Mouse (Mus musculus) embryo, embryonic 10.5 days (tissue): ENCODE results near the gene Fgf14.
"Not testable (repeated sequence)": the region's sequence is repeated elsewhere in the genome, so short reads cannot be mapped to it uniquely, and the experiment has no call there.

Source experiments
- DNase-seq: peaks from one replicate; pipeline ENCODE4 v3.0.0-alpha.2; 2015; ENCODE audit warnings: low spot score

Gene Fgf14

DNA sequence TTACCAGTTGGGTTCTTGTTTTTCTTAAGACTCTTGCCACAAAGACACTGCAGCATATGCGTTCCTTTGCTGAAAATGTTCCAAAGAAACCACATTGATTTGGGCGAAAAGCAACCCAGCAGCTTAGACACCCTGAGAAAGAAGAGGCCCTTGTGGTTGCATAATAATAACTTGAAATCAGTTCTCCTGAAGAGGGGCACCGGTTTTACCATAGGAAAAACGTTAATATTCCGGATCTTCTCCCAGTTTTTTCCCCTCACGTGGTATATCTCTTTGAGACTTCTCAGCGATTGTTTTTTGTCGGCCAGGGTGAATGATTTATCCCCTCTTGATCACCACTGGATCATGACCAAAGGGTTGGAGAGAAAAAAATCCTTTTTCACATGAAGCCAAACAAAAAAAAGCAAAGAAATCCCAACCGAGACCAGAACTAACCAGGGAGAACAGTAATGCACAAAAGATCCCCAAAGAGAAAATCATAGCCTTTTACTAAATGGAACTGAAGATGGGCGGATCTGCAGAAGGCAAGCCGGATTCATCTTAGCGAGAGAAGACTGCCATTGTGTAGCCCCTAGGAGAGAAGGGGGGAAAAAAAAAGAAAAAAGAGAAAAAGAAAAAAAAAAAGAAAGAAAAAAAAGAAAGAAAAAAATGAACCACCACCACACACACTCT lies at the start of gene Fgf14:
Gene Fgf14 (minus strand): TSS at position 622 of the 672 bp plus-strand sequence.
- DNase-seq, result peak; percentile 44

DNA sequence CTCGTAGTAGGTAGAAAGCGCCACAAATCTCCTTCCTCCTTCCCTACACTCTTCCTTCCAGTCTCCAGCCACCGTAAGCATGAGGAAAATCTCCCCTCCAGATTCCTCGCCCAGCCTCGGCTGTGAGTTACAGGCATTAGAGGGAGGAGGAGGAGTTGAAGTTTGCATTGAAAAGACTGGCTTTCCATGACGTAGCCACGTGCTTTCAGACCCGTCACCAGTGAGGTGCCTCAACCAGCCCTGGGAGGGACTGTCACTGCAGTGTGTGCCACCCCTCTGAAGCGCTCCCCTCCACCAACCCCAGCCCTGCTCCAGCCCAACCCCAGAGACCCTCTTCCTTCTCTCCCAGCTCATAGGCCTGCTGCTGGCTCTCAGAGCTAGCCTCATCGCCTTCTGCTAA lies 452 bp upstream of the Fgf14 start:
- peak; percentile 83 for DNase-seq

DNA sequence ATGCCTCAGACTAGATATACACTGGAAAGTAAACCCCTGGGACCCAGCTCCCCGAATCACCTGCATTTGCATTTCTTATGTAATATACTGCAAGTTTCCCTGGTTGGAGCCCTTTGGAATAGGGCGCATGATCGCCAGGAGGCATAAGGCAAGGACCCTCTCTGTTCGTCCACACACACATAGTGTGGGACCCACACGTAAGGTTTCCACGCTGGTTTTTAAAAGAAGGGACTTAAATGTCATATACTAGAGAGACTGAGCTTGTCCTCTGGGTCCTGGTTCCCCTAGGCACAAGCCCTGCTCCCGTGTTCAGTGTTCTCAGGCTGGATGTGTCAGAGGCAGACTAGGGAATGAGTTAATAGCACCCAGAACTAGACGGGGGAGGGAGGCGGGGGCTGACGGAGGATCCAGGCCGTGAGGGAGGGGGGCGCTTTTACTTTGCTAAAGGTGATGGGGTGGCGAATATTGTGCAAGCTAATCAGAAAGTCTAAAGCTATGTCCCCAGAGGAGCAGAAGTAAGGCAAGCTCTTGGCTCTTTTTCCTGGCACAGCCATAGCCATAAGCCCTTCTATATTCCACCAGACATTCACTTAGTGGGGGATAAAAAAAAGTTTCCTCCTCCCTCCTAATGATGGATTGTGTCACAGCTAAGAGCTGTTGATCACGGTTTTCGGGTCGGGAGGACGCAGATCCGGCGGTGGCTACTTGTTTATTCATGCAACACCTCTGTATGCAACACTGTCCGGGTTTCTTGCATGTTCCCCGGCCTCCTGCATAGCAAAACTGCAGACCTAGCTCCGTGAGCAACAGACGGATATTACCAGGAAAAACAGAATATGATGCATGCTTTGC lies 1.0 kb downstream of the Fgf14 start:
- DNase-seq, result peak; percentile 47

DNA sequence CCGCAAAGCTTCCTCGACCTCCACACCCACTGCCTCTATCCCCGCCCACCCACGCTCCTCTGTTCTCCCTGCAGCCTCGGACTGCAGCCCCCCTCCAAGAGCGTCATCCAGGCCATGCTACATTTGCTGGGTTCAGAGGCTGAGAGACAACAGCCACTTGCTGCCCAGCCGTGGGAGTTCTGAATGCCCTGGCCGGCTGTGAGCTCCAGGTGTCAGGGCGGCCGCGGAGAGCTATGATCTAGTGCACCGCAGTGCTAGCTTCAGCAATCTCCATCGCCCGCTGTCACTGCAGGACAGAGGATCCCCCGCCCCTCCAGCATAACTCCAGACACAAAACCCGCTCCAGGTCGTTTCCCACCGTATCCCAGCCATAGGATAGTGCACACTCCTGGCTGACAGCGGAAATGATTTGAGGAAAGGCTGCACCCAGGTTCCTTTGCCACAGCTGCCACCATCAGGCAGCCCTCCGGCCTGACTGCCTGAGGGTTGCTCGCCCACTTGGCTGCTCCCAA lies 1.7 kb downstream of the Fgf14 start:
- peak; percentile 51 for DNase-seq

GRCm38 (mm10) chr14:124674536-124675141 lies 2.3 kb downstream of the Fgf14 start:
- peak; percentile 11 for DNase-seq

DNA sequence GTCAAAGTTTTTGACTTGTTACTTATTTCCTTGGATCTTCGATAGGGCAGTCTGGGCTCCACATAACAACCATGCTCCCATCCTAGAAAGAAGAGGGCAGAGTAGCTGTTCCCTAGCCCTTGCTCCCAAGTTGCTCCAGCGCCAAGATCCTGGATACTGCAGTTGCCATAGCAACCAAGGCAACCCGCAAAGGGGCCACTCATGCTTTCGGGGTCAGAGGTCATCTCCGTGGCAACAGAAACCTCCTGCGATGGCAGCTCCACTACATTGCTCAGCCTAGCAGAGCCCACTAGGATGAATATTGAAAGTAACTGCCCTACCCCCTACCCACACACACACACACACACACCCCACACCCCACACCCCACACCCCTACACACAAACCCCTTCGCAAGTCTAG lies 7.2 kb downstream of the Fgf14 start:
- DNase-seq, result peak; percentile 98

GRCm38 (mm10) chr14:124642822-124643221 lies 34.1 kb downstream of the Fgf14 start:
- DNase-seq, result no peak

DNA sequence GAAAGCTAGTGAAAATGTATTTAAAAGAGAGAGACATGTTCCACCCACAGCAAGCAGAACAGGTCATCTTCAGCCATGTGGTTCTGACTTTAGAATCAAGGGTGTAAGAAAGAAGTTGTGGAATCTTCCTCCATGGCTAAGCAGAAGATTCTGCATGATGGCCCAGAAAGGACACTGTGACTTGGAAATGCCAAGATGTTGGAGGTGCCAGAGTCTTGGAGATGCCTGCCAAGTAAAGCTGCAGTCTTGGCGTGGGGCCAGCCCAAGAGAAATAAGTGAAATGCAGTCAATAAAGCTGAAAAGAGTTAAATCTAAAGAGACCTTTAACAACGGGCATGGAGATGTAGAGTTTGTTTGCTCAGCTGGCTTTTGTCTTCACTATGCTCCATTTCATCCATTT lies 42.0 kb downstream of the Fgf14 start:
- no peak for DNase-seq

DNA sequence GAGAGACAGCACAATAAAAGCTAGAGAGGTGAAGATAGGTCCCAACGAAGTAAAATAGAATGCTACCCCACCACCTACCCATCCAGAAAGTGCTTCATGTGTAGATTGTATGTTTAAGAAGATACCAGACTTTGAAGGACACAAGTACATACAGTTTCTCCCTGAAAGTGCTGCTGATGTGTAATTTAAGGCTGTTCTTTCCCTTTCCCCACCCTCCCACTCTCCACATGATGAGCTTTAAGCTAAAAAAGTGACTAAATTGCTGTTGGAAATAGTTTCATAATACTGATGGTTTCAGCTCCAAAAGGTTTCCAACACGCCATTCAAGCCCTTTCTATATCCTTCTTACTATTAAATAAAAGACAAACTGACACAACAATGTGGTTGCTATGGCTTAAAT lies 63.5 kb downstream of the Fgf14 start:
- DNase-seq, result no peak

GRCm38 (mm10) chr14:124606036-124606711 lies 70.8 kb downstream of the Fgf14 start:
- DNase-seq, result no peak

DNA sequence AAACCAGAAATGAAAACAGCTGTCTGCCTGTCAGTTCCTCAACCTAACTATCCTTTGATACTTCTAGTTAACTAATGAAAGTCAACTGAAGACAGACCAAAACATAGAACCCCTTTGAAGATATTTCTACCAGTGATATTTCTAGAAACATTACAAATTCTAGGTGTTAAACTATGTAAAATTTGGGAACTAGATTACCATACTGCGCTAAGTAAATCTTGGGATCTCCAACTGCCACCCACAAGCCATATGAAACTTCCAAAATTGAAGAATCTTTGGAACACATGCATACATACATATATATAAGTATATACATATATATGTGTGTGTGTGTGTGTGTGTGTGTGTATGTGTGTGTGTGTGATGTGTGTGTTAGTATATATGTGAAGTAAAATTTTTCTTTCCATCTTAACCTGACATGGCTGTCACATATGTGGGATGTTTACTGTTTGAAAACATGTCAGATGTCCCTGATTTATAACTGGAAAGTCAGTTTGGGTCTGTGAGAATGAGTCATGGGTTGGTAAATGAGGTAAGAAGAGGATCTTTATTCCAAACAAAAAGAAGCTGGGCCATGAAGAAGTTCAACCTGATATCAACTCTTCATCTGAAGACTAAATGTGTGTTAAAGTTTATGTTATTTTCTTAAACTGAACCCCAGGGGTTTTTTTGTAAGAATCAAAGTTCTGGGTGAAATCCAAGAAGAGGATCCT lies 71.7 kb downstream of the Fgf14 start:
- no peak for DNase-seq

- DNase-seq, result no peak
These were observed 100.4 kb downstream of the Fgf14 start for GRCm38 (mm10) chr14:124576571-124576970.

DNA sequence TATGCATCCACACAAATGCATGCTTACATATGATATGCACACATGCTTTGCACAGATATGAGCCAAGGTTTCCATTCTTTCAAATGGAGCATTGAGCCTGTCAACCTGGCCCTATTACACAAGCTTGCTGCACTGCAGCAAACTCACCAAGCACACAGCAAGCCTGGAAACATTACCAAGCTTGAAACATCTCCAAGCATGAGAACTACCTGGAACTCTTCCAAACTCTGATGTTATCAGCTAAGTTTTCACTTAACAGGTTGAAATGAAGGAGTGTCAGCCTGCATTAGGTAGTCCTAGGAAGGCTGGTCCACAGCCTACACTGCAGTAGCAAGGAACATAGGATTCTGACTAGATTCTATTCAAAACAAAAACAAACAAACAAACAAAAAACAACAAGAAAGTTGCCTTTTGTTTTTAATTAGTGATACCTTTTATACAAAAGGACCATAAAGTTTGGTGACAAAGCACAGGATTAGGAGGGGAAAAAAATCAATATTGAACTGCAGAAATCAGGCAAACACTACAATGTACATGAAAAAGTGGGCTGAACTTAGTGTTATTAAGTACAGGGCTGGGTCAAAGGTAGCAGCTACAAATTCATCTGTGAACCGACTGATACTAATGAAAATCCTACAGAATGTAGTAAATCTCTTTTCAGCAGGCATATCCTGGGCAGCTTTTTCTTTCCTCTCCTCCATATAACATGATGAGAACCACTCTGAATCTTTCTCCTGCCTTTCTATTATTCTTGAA lies 101.6 kb downstream of the Fgf14 start:
- no peak for DNase-seq

DNA sequence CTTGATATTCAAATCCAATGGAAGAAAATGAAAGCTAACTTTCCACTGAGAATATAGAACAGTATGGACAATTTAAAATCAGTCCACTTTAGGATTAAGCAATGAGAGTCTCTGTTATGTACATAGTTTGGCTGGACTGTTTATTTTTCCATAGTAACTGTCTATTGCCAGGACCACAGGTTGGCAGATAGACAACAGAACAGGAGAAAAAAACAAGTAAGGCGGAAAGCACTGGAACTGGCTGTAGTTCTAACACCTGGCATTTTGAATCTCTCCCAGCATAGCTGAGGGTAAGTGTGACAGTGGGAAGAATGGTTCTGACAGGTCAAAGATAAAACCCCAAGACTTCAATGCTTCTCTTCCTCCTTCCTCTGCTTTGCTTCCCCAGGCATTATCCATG lies 110.5 kb downstream of the Fgf14 start:
- DNase-seq, result no peak

GRCm38 (mm10) chr14:124561544-124561943 lies 115.4 kb downstream of the Fgf14 start:
- DNase-seq, result no peak

DNA sequence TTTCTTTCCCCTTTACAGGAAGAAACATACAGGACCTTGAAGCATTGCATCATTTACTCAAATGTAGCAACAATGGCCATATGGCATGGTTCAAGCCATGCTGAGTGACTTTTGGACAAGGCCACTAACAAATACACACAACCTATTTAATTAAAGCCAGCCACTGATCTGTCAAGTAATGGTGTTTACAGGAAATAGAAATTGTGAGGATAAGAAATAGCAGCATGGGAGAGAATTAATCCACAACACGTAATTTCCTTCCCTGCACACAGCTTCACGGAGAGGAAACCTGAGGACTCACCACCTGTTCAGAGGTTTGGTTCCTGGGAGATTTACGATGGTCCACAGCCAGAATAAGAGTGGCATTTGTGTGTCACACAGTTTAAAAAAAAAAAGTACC lies 140.8 kb downstream of the Fgf14 start:
- no peak for DNase-seq

DNA sequence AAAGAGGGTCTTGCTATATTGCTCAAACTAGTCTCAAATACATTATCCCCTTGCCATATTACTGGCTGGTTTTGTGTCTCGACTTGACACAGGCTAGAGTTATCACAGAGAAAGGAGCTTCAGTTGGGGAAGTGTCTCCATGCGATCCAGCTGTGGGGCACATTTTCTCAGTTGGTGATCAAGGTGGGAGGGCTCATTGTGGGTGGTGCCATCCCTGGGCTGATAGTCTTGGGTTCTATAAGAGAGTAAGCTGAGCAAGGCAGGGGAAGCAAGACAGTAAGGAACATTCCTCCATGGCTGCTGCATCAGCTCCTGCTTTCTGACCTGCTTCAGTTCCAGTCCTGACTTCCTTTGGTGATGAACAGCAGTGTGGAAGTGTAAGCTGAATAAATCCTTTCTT lies 141.6 kb downstream of the Fgf14 start:
- not testable (repeated sequence) for DNase-seq

- DNase-seq, result no peak
These were observed 144.9 kb downstream of the Fgf14 start for GRCm38 (mm10) chr14:124532051-124532450.

GRCm38 (mm10) chr14:124512009-124512408 lies 164.9 kb downstream of the Fgf14 start:
- peak; percentile 0 for DNase-seq

DNA sequence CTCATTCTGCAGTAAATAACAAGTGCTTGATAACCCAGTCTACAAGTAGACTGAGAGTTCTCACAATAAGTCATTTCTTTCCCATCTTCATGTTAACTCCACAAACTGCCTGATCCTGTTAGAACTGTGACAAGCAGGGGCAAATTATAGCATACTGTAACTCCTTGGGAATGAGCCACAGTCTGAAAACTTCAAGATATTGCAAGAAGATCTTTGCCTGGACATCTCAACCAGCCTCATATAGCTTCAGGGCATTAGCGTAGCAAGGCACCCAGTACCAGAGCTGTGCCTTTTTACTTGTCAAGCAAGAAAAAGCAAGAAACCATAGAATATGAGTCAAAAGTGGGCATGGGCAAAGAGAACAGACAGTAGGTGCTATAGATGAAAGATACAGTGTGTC lies 188.0 kb downstream of the Fgf14 start:
- no peak for DNase-seq

- no peak for DNase-seq
These were observed 191.7 kb downstream of the Fgf14 start for GRCm38 (mm10) chr14:124485261-124485660.
